Mouse (Mus musculus) liver, adult 2 months (tissue): ENCODE data around the gene Arf4. TPM values are rescaled to one million over a fixed set of nuclear protein-coding genes. Genes with fewer than 3 reads are reported as not detected.

Experiments used
- polyA plus RNA-seq: library from polyadenylated mRNA; depleted of rRNA; stranded (reverse); fragments of >200 nt; gene quantifications from 2 replicates; pipeline ENCODE4 v1.2.3, GENCODE M21; 2012; rRNA removed
- total RNA-seq: library from RNA; depleted of rRNA; stranded (reverse); fragments of >200 nt; gene quantifications from 2 replicates; pipeline ENCODE4 v1.2.3, GENCODE M21; 2014; rRNA removed

Arf4 gene
- total and polyA plus RNA-seq, 2 experiments, result 46.6 to 117 TPM

Other genes with a start within 250 kb of the Arf4 start
- 43.8 and 50.8 TPM in 2 replicates for gene Slmap, start 103.1 kb upstream of the Arf4 start, total RNA-seq
- gene Slmap, start 103.1 kb upstream of the Arf4 start, polyA plus RNA-seq, result 10.4 and 10.5 TPM in 2 replicates
- 18.5 and 19.7 TPM in 2 replicates for gene Dennd6a, start 64.2 kb upstream of the Arf4 start, total RNA-seq
- gene Dennd6a, start 64.2 kb upstream of the Arf4 start, polyA plus RNA-seq, result 6.2 and 6.3 TPM in 2 replicates
- 2.3 and 2.4 TPM in 2 replicates for gene Pde12, start 31.8 kb downstream of the Arf4 start, total RNA-seq
- 3.2 and 3.5 TPM in 2 replicates for gene Pde12, start 31.8 kb downstream of the Arf4 start, polyA plus RNA-seq
- under 0.01 TPM in 1 of 2 replicates, not detected in the other for gene Dnah12, start 55.2 kb downstream of the Arf4 start, total RNA-seq
- gene Dnah12, start 55.2 kb downstream of the Arf4 start, polyA plus RNA-seq, result not detected in 2 replicates